Mouse (Mus musculus): ENCODE measurements around the gene Cstf2t. TPM values are rescaled to one million over a fixed set of nuclear protein-coding genes. Genes with fewer than 3 reads are reported as not detected.

The Cstf2t gene
- polyA plus RNA-seq, 1 experiment from 2014 or later = 38.0 TPM

DNA sequence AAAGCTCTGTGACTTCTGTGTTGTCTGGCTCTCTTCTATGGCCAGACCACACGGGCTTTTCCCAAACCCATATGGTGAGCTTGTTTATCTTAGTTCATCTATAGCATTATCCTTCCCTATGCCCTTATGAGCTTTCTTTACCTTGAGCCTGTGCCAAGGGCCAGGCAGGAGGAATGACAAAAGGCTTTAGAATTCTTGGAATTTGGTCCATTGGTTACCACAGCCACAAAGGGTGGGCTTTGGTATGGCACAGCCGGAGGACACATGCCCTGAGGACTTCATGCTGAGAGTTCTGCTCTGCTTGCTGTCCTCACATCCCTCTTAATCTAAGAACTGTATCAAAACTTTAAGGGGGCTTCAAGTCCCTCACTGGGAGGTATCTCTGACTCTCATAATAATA lies 53.7 kb downstream of the Cstf2t start:
- no peak overlapping the region for H3K4me2 ChIP-seq
- 24% methylated on average over 2 of the region's 2 CpGs for WGBS
- H3K4me3 ChIP-seq (ENCODE audit: low read depth, low read length) = no peak overlapping the region
- H3K36me3 ChIP-seq (ENCODE audit: insufficient read depth) = no peaks in the 10 kb centered on the region
- no peak overlapping the region for H3K27ac ChIP-seq (ENCODE audit: low read depth)
- H3K4me1 ChIP-seq (ENCODE audit: insufficient read depth) = 0 out of 2 replicates have a peak, but pooled peaks cover 4% of the 10 kb centered on the region
- no peaks in the 10 kb centered on the region for H3K9me3 ChIP-seq (ENCODE audit: low read depth, low read length)
- no peak for TF ChIP-seq CTCF (IDR thresholded peaks at IDR 0.05; ENCODE audit: low read depth)
- ATAC-seq (ENCODE audit: insufficient read depth) (no peak), DNase-seq (peak; percentile 10)
- no peak overlapping the region for H3K9ac ChIP-seq
- H3K27me3 ChIP-seq (ENCODE audit: insufficient read depth, low read length) = no peaks in the 10 kb centered on the region
